Mouse (Mus musculus): ENCODE data around the gene Oaf.

The Oaf gene

GRCm38 (mm10) chr9:43233044-43233443 is 6.7 kb downstream of the Oaf start:
- no peak overlapping the region for H3K4me3 ChIP-seq (replicated peaks; ENCODE audit: low read length)
- peaks cover 13% of the 10 kb centered on the region for H3K4me1 ChIP-seq (replicated peaks; ENCODE audit: low read depth, low read length)
- no peaks in the 10 kb centered on the region for H3K36me3 ChIP-seq (ENCODE audit: insufficient read depth, low read length)
- no peaks in the 10 kb centered on the region for H3K9me3 ChIP-seq (ENCODE audit: low read length)
- peaks cover 68% of the 10 kb centered on the region for H3K27me3 ChIP-seq (ENCODE audit: insufficient read depth, low read length)
- TF ChIP-seq POU5F1 (IDR thresholded peaks at IDR 0.05; ENCODE audit: borderline replicate concordance, low read length) = no peak
- TF ChIP-seq NANOG (IDR thresholded peaks at IDR 0.05; ENCODE audit: borderline replicate concordance, low read length) = no peak
- TF ChIP-seq CTCF (conservative IDR thresholded peaks at IDR 0.05; ENCODE audit: low read length) = no peak

- no peak for TF ChIP-seq NANOG (IDR thresholded peaks at IDR 0.05; ENCODE audit: borderline replicate concordance, low read length)
- TF ChIP-seq POU5F1 (IDR thresholded peaks at IDR 0.05; ENCODE audit: borderline replicate concordance, low read length) = no peak
- TF ChIP-seq CTCF (conservative IDR thresholded peaks at IDR 0.05; ENCODE audit: low read length) = no peak
- peaks cover 61% of the 10 kb centered on the region for H3K27me3 ChIP-seq (ENCODE audit: insufficient read depth, low read length)
- H3K9me3 ChIP-seq (ENCODE audit: low read length) = no peaks in the 10 kb centered on the region
- H3K4me3 ChIP-seq (replicated peaks; ENCODE audit: low read length) = no peak overlapping the region
- peaks cover 5% of the 10 kb centered on the region for H3K4me1 ChIP-seq (replicated peaks; ENCODE audit: low read depth, low read length)
- no peaks in the 10 kb centered on the region for H3K36me3 ChIP-seq (ENCODE audit: insufficient read depth, low read length)
These were observed 7.4 kb downstream of the Oaf start for GRCm38 (mm10) chr9:43232286-43232685.

- no peaks in the 10 kb centered on the region for H3K9me3 ChIP-seq (ENCODE audit: low read length)
- TF ChIP-seq CTCF (conservative IDR thresholded peaks at IDR 0.05; ENCODE audit: low read length) (no peak), POU5F1 (IDR thresholded peaks at IDR 0.05; ENCODE audit: borderline replicate concordance, low read length) (no peak), NANOG (IDR thresholded peaks at IDR 0.05; ENCODE audit: borderline replicate concordance, low read length) (no peak)
- peaks cover 56% of the 10 kb centered on the region for H3K27me3 ChIP-seq (ENCODE audit: insufficient read depth, low read length)
- no peak overlapping the region for H3K4me3 ChIP-seq (replicated peaks; ENCODE audit: low read length)
- no peaks in the 10 kb centered on the region for H3K36me3 ChIP-seq (ENCODE audit: insufficient read depth, low read length)
- H3K4me1 ChIP-seq (replicated peaks; ENCODE audit: low read depth, low read length) = peaks cover under 1% of the 10 kb centered on the region; the same call in 1 of the 2 replicates
These were observed 7.9 kb downstream of the Oaf start for GRCm38 (mm10) chr9:43231805-43232204.

GRCm38 (mm10) chr9:43230886-43231285 is 8.8 kb downstream of the Oaf start:
- Histone ChIP-seq H3K27me3 (ENCODE audit: insufficient read depth, low read length) (peaks cover 47% of the 10 kb centered on the region), H3K4me1 (replicated peaks; ENCODE audit: low read depth, low read length) (no peaks in the 10 kb centered on the region), H3K9me3 (ENCODE audit: low read length) (no peaks in the 10 kb centered on the region), H3K36me3 (ENCODE audit: insufficient read depth, low read length) (no peaks in the 10 kb centered on the region), H3K4me3 (replicated peaks; ENCODE audit: low read length) (no peak overlapping the region)
- TF ChIP-seq POU5F1 (IDR thresholded peaks at IDR 0.05; ENCODE audit: borderline replicate concordance, low read length) (no peak), CTCF (conservative IDR thresholded peaks at IDR 0.05; ENCODE audit: low read length) (no peak), NANOG (IDR thresholded peaks at IDR 0.05; ENCODE audit: borderline replicate concordance, low read length) (no peak)

GRCm38 (mm10) chr9:43229962-43230361 is 9.7 kb downstream of the Oaf start:
- peaks cover 46% of the 10 kb centered on the region for H3K27me3 ChIP-seq (ENCODE audit: insufficient read depth, low read length)
- TF ChIP-seq CTCF (conservative IDR thresholded peaks at IDR 0.05; ENCODE audit: low read length) (no peak), POU5F1 (IDR thresholded peaks at IDR 0.05; ENCODE audit: borderline replicate concordance, low read length) (no peak), NANOG (IDR thresholded peaks at IDR 0.05; ENCODE audit: borderline replicate concordance, low read length) (no peak)
- H3K9me3 ChIP-seq (ENCODE audit: low read length) = no peaks in the 10 kb centered on the region
- no peak overlapping the region for H3K4me3 ChIP-seq (replicated peaks; ENCODE audit: low read length)
- H3K4me1 ChIP-seq (replicated peaks; ENCODE audit: low read depth, low read length) = peaks cover 3% of the 10 kb centered on the region; the same call in 1 of the 2 replicates
- no peaks in the 10 kb centered on the region for H3K36me3 ChIP-seq (ENCODE audit: insufficient read depth, low read length)

GRCm38 (mm10) chr9:43229398-43229895 is 10.3 kb downstream of the Oaf start:
- TF ChIP-seq CTCF (conservative IDR thresholded peaks at IDR 0.05; ENCODE audit: low read length) (no peak), NANOG (IDR thresholded peaks at IDR 0.05; ENCODE audit: borderline replicate concordance, low read length) (no peak), POU5F1 (IDR thresholded peaks at IDR 0.05; ENCODE audit: borderline replicate concordance, low read length) (no peak)

GRCm38 (mm10) chr9:43228745-43229144 is 11.0 kb downstream of the Oaf start:
- Histone ChIP-seq H3K9me3 (ENCODE audit: low read length) (no peaks in the 10 kb centered on the region), H3K4me1 (replicated peaks; ENCODE audit: low read depth, low read length) (peaks cover 15% of the 10 kb centered on the region), H3K36me3 (ENCODE audit: insufficient read depth, low read length) (no peaks in the 10 kb centered on the region), H3K4me3 (replicated peaks; ENCODE audit: low read length) (no peak overlapping the region), H3K27me3 (ENCODE audit: insufficient read depth, low read length) (peaks cover 44% of the 10 kb centered on the region)
- TF ChIP-seq POU5F1 (IDR thresholded peaks at IDR 0.05; ENCODE audit: borderline replicate concordance, low read length) = no peak
- no peak for TF ChIP-seq CTCF (conservative IDR thresholded peaks at IDR 0.05; ENCODE audit: low read length)
- no peak for TF ChIP-seq NANOG (IDR thresholded peaks at IDR 0.05; ENCODE audit: borderline replicate concordance, low read length)

More at GRCm38 (mm10) chr9:43229398-43229895, 10.3 kb downstream of the Oaf start:
- Histone ChIP-seq H3K4me3 (replicated peaks; ENCODE audit: low read length) (no peak overlapping the region), H3K27me3 (ENCODE audit: insufficient read depth, low read length) (peaks cover 48% of the 10 kb centered on the region), H3K36me3 (ENCODE audit: insufficient read depth, low read length) (no peaks in the 10 kb centered on the region), H3K4me1 (replicated peaks; ENCODE audit: low read depth, low read length) (peaks cover 8% of the 10 kb centered on the region), H3K9me3 (ENCODE audit: low read length) (no peaks in the 10 kb centered on the region)

GRCm38 (mm10) chr9:43227626-43228025 is 12.1 kb downstream of the Oaf start:
- no peaks in the 10 kb centered on the region for H3K9me3 ChIP-seq (ENCODE audit: low read length)
- H3K4me3 ChIP-seq (replicated peaks; ENCODE audit: low read length) = no peak overlapping the region
- TF ChIP-seq NANOG (IDR thresholded peaks at IDR 0.05; ENCODE audit: borderline replicate concordance, low read length) (no peak), POU5F1 (IDR thresholded peaks at IDR 0.05; ENCODE audit: borderline replicate concordance, low read length) (no peak), CTCF (conservative IDR thresholded peaks at IDR 0.05; ENCODE audit: low read length) (no peak)
- peaks cover 21% of the 10 kb centered on the region for H3K4me1 ChIP-seq (replicated peaks; ENCODE audit: low read depth, low read length)
- no peaks in the 10 kb centered on the region for H3K36me3 ChIP-seq (ENCODE audit: insufficient read depth, low read length)
- peaks cover 44% of the 10 kb centered on the region for H3K27me3 ChIP-seq (ENCODE audit: insufficient read depth, low read length)

All from E14TG2a.4 (cell line).